Mouse (Mus musculus) myocyte (in vitro differentiated cells): ENCODE results near the gene Kcna5.

Source experiments
- E2F4 ChIP-seq: IDR thresholded peaks from one replicate; pipeline ENCODE4 v1.6.1; 2011; ENCODE audit warnings: mild to moderate bottlenecking, control low read depth, moderate library complexity; ENCODE audit not compliant: insufficient read depth
- MYOG ChIP-seq, 3 experiments: IDR thresholded peaks; one replicate each; pipeline ENCODE4 v1.6.1; 2011; ENCODE audit warnings: control low read depth in 2 of 3, low read depth in 2 of 3, mild to moderate bottlenecking in 2 of 3; ENCODE audit not compliant: insufficient read length in 2 of 3, control insufficient read depth in 1 of 3, insufficient read depth in 1 of 3
- POLR2A ChIP-seq: IDR thresholded peaks from one replicate; pipeline ENCODE4 v1.6.1; 2011; ENCODE audit warnings: low read depth, mild to moderate bottlenecking, control low read depth, moderate library complexity; ENCODE audit not compliant: insufficient read length
- TCF12 ChIP-seq: IDR thresholded peaks from one replicate; pipeline ENCODE4 v1.6.1; 2011; ENCODE audit warnings: mild to moderate bottlenecking, control low read depth; ENCODE audit not compliant: poor library complexity, insufficient read depth, severe bottlenecking
- USF1 ChIP-seq: IDR thresholded peaks from one replicate; pipeline ENCODE4 v1.6.1; 2011; ENCODE audit warnings: low read depth, mild to moderate bottlenecking, control low read depth, moderate library complexity

GRCm38 (mm10) chr6:126576566-126576965 lies 41.4 kb upstream of the Kcna5 start:
- TF ChIP-seq USF1 (no peak), MYOG (IDR thresholded peaks at IDR 0.05; ENCODE audit: control insufficient read depth in 1 of 3, insufficient read depth in 1 of 3, insufficient read length in 2 of 3, low read depth in 2 of 3) (no peak), POLR2A (no peak), E2F4 (no peak), TCF12 (no peak)
